Mouse (Mus musculus) cerebellum, adult 11-12 months (tissue): ENCODE data around the gene Rab37.

ENCODE experiments used
- DNase-seq: peaks from one replicate; pipeline ENCODE4 v3.0.0; 2022

Gene Rab37

DNA sequence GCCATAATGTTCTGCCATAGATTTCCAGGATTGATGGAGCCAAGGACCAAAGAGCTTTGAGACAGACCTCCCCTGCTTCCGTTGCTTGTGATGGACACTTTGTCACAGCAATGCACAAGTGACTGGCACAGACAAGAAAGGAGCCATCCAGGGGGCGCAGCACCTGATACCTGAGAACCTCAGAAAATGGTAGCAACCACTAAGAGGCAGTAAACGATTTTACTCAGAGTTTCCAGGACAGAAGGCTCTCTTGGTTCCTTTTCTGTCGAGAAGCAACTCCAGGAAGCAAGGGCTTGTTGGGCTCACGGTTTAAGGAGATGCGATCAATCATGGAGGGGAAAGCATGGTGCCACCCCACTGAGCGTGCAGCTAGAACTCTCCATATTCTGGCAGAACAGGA, 5.0 kb upstream of the Rab37 start:
- no peak for DNase-seq

DNA sequence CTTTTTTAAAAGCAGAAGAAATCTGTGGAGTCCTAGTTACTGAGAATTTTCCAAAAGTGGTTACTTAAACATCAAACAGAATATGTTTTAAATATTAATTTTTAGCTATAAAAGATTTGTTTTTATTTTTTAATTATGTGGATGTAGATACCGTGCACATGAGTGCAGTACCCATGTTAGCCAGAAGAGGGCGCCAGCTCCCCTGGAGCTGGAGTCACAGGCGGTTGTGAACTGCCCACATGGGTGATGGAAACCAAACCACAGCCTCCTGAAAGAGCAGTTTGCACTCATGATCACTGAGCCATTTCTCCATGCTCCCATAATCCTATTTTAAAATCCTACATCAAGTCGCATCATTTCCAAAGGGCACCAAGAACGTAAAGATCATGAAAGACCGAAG, 1.4 kb upstream of the Rab37 start:
- DNase-seq = no peak

DNA sequence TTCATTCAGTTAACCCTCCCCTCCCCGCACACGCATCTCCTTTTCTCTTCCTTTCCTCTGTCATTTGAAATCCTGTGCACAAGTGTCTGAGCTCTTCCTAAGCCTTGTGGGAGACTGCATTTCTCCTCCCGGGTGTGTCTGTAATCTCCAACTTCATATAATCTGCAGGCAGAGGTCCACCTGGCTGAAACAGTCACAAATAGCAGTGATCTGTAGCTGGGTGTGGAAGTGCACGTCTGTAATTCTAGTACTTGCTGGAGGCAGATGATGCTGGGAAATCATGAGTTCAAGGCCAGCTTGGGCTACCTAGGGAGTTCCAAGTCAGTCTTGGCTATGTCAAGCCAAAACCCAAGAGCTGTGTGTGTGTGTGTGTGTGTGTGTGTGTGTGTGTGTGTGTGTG, 909 bp downstream of the Rab37 start:
- DNase-seq = no peak

DNA sequence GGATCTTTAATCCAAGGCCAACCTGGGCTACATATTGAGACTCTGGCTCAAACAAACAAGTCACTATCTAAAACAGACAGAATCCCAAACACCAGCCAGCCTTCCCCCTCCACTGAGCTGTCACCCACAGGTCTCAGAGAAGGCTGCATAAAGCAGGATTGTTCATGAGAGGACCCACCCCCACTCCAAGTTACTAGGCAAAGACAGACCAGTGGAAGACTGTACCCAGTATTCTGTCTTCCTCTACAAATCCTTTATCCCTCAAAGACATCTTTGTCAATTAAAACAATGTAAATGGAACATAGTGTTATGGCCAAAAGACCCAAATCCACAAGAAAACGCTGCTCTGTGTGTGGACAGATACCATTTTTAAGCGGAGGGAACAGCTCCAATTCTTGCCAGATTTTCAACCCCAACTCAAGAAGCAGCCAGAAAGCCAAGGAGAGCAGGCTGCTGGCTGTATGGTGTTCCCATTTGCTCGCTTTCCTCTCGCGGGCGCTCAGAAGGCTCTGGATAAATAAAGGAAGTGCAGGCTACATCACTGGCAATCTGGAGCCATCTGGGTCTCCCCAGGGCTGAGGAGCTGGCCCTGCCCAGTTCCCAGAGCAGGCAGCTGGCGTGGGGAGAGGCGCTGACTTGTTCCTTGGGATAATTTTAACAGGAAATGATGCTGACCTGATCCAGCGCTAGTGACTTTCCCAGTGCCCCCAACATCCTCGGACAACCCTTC, 7.1 kb downstream of the Rab37 start:
- DNase-seq = peak; percentile 73

DNA sequence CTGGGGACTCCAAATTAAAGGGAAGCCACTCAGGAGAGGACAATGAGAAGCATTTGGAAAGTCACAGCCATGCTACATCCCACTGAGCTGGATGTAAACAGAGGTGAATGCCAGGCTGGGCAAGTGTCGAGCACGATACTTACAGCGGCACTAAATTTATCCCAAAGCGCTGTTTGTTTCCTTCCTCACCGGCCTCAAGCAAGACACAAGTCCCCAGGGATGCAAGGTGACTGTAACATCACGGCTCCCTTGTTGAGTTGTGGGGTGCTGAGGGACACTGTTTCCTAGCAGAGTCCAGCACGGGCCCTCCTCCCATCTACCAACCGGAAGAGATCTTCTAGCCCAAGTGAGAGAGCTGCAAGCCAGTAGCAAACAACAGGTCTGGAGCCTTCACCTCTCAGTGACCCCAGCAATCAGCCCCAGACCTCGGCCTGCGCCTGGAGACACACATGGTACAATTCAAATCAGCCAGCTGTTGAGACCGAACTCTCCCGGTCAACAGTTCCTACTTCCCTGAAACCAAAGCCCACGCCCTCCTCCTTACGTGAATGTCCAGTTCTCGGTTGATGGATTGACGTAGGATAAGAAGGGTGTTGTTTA, 8.1 kb downstream of the Rab37 start:
- DNase-seq = no peak

DNA sequence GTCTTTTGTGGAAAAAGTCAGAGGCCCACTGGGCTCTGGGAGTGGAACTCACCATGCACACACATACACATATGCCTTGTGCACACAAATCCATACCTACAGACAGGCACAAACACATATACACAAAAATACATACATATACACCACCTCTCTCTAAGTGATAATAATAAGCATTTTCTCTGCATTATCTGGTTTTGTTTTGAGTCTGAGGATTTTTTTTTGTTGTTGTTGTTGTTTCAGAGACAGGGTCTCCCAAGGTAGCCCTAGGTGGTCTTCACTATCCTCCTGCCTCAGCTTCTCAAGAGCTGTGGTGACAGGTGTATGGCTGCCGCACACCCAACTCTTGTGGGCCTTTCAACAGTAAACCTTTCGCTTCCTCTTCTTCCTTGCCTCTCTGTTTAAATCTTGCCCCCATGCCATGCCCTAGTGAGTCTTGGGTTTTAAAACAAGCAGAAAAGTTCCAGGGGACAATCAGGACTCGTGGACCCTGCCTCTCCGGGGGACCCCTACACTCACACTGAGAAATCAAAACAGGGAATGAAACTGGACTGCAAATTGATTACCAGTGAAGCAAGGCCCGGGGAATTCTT, 8.9 kb downstream of the Rab37 start:
- no peak for DNase-seq

DNA sequence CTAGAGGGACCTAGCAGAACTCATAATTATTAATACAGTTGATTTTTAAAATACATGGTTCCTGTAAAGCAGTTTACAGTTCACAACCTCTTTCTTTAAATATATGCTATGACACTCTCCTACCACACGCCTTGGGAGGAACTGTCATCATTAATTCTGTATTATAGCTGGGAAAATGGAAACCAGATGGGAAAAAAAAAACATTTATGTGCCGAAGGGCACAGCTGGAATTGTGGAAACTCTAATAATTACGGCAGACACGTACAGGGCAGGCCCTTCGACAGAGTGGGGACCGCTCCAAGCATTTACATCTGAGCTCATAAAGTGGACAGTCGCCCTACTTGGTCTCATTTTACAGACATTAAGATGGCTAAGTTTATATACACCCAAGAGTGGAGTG, 9.5 kb downstream of the Rab37 start:
- no peak for DNase-seq

DNA sequence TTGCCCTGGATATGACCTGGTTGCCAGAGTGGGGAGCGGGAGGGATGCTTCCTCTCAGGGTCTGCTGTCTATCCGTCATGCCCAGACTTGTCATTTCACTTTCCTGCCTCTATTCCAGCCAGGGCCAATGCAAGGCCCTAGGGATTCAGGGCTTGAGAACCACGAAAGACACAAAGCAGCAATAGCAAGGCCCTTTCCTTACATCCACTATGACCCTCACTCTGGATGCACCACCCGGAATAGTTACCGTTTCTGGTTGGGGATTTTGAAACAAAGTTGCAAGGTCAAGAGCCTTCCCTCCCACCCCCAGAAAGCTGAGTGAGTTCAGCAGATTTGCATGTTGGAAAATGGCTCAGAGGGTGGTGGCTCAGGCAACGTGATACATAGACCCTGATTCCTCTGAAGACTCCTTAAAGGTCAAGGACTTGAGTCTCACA, 10.4 kb downstream of the Rab37 start:
- DNase-seq = no peak

DNA sequence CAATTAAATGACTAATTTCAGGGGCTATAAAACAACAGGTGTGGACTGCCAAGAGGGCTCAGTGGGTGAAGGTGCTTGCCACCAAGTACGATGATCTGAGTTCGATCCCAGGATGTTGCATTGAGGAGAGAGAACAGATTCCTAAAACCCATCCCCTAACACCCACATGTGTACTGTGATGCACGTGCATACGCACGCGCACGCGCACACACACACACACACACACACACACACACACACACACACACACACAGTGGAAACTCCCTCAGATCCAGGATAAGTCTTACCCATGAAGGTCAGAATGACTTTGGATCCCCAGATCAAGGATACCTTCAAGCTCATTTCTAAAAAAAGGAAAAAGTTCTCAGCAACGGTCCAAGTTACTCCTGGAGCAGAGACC, 10.9 kb downstream of the Rab37 start:
- no peak for DNase-seq

DNA sequence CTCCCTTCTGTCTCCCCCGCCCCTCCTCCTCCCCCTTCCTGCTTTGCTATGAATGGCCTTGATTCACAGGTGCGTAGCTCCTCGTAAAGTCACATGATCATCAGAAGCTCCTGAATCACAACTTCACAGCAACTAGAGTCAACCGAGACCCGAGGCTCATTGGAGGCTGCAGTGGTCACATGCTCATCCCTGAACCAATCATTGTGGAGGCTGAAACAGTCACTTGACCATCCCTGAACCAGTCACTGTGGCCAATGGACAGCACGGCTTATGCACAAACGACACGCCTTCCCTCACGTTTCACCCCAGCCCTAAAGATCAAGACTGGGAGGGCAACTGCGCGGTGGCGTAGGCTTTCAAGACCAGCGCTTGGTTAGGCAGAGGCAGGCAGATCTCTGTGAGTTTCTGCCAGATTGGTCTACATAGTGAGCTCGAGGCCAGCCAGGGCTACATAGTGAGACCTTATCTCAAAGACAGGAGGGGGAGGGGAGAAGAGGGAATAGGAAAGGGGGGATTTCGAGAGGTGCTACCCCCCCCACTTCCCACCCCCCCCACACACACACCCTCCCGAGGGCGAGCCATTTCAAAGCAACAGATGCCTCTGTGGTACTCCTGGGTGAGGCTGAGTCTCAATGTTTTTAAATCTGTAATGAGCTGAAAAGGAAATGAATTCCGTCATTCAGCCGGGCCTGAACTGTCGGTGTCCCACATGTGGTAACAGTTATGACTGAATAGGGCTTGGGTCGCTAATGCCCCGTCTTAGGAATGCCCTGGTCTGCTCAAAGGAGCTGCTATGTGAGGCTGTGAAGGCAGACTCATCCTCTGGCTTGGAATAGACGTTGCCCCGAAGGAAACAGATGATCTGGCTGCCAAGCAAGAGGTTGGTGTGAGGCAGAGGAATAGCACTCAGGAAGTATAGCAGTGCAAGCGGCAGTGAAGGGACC, 12.5 kb downstream of the Rab37 start:
- no peak for DNase-seq

DNA sequence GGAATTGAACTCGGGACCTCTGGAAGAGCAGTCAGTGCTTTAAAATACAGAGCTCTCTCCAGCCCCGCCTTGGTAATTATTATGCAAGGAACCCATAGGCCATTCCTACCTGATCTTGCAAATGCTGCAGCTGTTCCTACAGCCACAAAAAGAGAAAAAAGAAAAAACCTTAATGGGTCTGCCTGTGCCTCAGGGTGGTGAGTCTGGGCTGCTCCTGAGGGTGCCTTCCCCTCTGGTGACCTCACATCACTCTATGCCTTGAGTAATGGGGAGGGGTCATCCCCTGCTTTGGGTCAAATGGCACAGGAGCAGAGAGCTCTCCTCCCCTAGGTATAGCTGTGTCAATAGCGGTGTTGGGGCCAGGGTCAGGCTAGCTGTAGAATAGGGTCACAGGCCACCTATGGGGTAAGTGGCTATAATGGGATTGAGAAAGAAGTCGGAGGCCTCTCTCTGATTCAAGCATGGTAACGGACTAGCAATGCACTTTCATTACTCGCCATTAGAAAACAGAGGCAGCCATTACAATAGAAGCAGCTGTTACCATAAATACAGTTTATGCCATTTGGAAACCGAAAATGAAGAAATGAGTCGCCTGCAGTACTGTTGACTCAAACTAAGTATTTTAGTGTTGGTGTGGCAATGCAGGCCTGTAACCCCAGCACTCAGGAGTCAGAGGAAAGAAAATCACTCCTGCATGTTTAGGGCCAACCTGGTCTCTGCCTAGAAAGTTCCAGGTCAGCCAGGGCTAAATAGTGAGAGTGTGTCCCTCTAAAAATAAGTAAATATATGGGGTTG, 13.7 kb downstream of the Rab37 start:
- DNase-seq = no peak

DNA sequence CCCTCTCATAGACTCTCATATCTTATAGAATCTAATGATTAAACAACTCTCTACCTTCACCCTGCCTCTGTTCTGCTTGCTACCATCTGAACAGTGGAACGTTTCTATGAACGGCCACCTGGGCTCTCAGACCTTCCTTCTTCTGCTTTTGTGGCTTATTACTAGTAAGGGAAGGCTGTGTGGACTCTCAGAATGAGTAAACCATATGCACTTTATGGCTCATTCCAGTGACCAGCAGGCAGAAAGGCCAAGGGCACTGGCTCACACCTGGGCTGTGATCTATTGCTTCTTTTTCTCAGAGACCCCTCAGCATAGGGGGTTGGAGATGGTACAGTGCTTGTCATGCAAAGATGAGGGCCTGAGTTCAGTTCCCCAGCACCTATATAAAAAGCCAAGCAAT, 15.4 kb downstream of the Rab37 start:
- no peak for DNase-seq

DNA sequence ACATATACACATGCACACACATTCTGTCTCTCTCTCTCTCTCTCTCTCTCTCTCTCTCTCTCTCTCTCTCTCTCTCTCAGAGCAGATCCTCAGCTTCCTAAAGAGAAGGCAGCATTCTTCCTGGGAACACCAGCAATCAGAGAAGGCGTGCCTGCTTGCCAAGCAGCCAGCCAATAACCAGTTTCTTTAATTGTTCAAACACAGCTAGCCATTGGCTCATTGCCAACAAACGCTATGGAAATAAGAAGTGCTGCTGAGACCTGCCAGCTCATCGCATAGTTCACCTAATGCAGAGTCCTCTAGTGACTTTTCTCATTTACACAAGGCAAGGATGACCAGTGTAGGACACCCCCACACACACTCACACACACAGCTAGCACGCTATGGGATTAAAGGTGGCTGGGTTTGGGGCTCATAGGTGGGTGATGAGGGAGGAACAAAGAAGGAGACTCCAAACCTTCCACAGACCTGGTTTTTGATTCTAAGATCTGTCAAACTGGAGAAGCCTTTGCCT, 16.2 kb downstream of the Rab37 start:
- DNase-seq = no peak

DNA sequence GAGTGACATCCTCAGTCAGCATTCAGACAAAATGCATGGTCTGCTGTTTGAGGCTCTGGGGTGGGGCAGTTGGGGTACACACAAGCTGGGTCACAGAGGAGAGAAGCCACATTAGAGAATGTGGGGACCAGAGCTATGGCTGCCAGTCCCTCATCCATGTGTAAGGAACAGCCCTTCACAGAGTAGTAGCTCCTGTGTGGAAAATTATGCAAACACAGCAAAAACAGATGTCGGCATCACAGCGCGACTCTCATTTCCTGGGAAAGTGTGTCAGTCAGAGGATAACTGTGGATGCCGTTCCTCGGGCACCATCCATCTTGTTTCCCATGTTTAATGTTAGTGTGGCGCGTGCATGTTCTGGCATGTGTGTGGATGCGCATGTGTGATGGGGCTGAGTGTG, 16.9 kb downstream of the Rab37 start:
- DNase-seq = no peak

DNA sequence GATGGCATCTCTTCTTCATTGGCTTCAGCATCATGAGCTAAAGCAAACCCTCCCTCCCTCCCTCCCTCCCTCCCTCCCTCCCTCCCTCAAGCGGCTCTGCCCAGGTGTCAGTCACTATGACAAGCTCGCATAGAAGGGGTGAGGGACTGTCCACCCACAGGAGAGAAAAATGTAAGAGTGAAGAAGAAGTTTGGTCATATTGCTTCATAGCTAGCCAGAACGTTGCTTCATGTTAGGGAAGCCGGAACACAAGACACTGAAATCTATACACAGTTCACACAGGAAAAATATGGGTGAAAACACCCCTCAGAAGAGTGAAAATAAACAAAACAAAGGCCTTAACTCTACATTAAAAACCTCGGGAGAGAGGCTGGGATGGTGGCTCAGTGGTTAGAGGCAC, 19.0 kb downstream of the Rab37 start:
- no peak for DNase-seq

DNA sequence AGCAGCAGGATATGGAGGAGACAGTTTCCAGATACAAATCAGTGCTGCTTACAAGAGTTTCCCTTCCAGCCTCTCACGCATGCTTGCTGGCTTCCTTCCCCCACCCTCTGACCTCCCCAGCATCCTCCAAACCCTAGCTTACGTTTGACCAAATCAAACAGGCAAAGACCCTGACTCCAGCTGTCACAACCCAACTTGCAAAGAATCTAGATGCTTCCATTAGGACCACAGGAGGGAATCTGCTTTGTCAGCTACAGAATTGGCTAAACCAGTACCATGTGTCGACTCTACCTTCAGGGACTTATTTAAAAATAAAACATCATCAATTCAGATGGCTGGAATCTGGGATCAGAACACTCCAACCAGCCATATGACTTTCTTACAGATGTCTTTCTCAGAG, 21.0 kb downstream of the Rab37 start:
- no peak for DNase-seq

DNA sequence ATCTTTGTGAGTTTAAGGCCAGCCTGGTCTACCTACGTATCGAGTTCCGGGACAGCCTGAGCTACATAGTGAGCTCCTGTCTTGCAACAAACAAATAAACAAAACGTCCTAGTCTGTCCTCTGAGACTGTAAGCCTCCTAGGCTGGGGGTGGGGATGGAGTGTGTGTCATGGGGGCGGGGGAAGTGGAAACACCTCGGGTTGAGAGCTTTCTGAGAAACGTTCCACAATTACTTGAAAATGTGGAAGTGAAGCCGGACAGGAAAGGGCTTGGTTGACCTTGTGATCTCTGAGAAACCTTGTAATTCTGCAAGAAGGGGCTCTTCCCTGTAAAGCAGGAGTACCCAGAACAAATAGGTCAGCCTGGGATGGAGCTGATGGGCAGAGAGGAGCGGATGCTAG, 28.2 kb downstream of the Rab37 start:
- DNase-seq = no peak

DNA sequence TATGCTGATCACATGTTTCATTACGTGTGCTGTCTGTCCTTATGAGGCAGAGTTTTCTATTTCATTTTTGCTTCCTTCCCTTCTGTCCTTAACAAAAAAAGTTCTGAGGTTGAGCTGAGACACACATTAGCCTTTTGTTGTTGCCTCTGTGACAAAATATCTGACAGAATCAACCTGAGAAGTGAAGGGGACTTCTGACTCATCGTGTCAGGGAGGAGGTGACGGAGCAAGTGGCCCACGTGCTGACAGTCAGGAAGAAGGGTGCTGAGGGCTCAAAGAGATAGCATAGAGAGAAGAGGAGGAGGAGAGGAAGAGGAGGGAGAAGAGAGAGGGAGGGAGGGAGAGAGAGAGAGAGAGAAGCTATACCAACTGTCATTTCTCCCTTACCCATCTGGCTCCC, 37.3 kb downstream of the Rab37 start:
- DNase-seq = no peak

DNA sequence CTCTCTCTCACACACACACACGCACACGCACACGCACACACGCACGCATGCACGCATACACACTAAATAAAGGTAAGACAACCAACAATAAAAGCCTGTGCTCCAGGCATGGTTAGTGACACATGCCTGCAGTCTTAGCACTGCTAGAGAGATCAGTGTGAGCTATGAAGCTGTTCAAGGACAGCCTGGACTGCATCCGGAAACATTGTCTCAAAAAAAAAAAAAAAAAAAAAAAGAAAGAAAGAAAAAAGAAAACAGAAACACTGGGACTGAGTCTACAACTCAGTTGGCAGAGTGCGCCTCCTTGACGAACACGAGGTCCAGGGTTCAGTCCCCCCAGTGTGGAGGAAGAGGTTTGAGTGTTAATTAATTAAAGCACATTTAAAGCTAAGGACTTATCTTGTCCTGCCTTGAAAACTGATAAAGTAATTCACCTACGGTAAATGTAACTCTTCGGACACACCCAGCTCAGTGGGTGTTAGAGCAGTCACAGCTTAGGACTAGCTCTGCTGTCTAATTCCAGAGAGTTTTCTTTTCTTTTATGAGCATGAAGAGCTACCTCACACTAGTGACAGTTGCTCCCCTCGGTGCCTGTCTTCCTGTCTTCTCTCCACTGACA, 38.4 kb downstream of the Rab37 start:
- no peak for DNase-seq

DNA sequence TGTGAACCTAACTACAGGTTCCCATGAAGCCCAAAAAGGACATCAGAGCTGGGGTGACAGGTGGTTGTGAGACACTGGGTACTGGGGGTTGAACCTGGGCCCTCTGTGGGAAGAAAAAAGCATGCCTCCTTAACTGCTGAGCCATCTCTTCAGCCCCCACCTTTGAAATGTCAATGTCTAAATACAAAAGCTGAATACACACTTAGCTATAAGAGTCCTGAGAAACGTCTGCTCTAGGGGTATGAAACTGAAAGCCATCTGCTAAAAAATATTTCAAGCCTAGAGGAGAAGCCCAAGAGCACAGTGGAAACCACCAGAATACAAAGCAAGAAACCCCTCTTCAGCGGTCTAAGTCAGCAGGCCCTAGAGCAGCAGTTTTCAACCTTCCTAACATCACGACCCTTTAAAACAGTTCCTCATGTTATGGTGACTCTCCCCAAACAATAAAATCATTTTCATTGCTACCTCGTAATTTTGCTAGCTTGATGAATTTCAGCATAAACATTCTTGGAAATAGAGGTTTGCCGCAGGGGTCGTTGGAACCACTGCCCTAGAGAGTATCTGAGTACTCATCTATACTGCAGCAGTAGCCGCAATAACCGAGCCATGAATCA, 40.6 kb downstream of the Rab37 start:
- DNase-seq = no peak

DNA sequence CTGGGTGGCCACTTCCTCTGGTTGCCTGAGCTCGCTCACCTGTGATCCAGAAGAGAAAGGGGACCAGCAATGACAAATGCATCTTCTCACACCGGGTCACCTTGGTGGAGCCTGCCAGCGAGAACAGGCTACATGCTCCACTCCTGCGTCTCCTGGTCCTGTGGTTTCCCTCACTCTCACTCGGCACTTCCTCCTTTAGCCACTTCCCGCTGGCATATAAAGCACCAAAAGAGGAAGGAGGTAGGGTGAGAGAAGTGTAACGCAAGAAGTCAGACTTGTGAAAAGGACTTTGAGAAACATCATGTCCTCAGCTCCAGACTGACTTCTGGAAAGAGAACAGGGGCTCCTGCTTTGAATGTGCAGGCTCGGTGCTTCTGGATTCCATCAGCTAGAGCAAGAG, 42.6 kb downstream of the Rab37 start, which contains the start of gene Cd300lf:
Gene Cd300lf (minus strand): TSS at position 193 of the 400 bp plus-strand sequence.
- DNase-seq = no peak
